Mouse (Mus musculus): ENCODE data around the gene Crtc3. TPM values are rescaled to one million over a fixed set of nuclear protein-coding genes. Genes with fewer than 3 reads are reported as not detected.
A peak's percentile ranks its signal among the peaks of the same experiment; 100 is the strongest.

The Crtc3 gene
- polyA plus RNA-seq, 1 experiment from 2014 or later: 7.9 TPM

- no peak overlapping the region for H3K4me2 ChIP-seq (ENCODE audit: low read length)
- H3K9ac ChIP-seq (ENCODE audit: low read length): no peak overlapping the region
- H3K36me3 ChIP-seq (ENCODE audit: control insufficient read depth, insufficient read depth, low read length): no peaks in the 10 kb centered on the region
- no peaks in the 10 kb centered on the region for H3K9me3 ChIP-seq (replicated peaks; ENCODE audit: control insufficient read depth, low read length)
- 93% methylated on average over 6 of the region's 6 CpGs for WGBS
- H3K4me3 ChIP-seq (ENCODE audit: low read depth, low read length): no peak overlapping the region
- H3K27me3 ChIP-seq (replicated peaks; ENCODE audit: control insufficient read depth, insufficient read depth, low read length): no peaks in the 10 kb centered on the region
- no peak overlapping the region for H3K27ac ChIP-seq (ENCODE audit: low read depth, low read length)
- no peak for DNase-seq (ENCODE audit: low spot score)
- ATAC-seq: no peak
- H3K4me1 ChIP-seq (ENCODE audit: control insufficient read depth, insufficient read depth, low read length): no peaks in the 10 kb centered on the region
These were observed 17.8 kb downstream of the Crtc3 start for GRCm38 (mm10) chr7:80670889-80671288.

- no peak overlapping the region for H3K27ac ChIP-seq (ENCODE audit: low read depth, low read length)
- H3K4me3 ChIP-seq (ENCODE audit: low read depth, low read length): no peak overlapping the region
- H3K9ac ChIP-seq (ENCODE audit: low read length): no peak overlapping the region
- H3K27me3 ChIP-seq (replicated peaks; ENCODE audit: control insufficient read depth, insufficient read depth, low read length): no peaks in the 10 kb centered on the region
- no peaks in the 10 kb centered on the region for H3K4me1 ChIP-seq (ENCODE audit: control insufficient read depth, insufficient read depth, low read length)
- DNase-seq (ENCODE audit: low spot score) (no peak), ATAC-seq (no peak)
- no peaks in the 10 kb centered on the region for H3K36me3 ChIP-seq (ENCODE audit: control insufficient read depth, insufficient read depth, low read length)
- no peak overlapping the region for H3K4me2 ChIP-seq (ENCODE audit: low read length)
- 84% methylated on average over 11 of the region's 11 CpGs for WGBS
- no peaks in the 10 kb centered on the region for H3K9me3 ChIP-seq (replicated peaks; ENCODE audit: control insufficient read depth, low read length)
These were observed 21.5 kb downstream of the Crtc3 start for GRCm38 (mm10) chr7:80667190-80667589.

GRCm38 (mm10) chr7:80666198-80666915 lies 22.3 kb downstream of the Crtc3 start:
- H3K4me2 ChIP-seq (ENCODE audit: low read length): no peak overlapping the region
- H3K9me3 ChIP-seq (replicated peaks; ENCODE audit: control insufficient read depth, low read length): no peaks in the 10 kb centered on the region
- WGBS: 83% methylated on average over 10 of the region's 10 CpGs
- H3K27me3 ChIP-seq (replicated peaks; ENCODE audit: control insufficient read depth, insufficient read depth, low read length): no peaks in the 10 kb centered on the region
- H3K4me3 ChIP-seq (ENCODE audit: low read depth, low read length): no peak overlapping the region
- no peak overlapping the region for H3K27ac ChIP-seq (ENCODE audit: low read depth, low read length)
- DNase-seq (ENCODE audit: low spot score) (no peak), ATAC-seq (no peak)
- H3K36me3 ChIP-seq (ENCODE audit: control insufficient read depth, insufficient read depth, low read length): no peaks in the 10 kb centered on the region
- H3K4me1 ChIP-seq (ENCODE audit: control insufficient read depth, insufficient read depth, low read length): no peaks in the 10 kb centered on the region; the same call in 1 of the 2 replicates
- H3K9ac ChIP-seq (ENCODE audit: low read length): no peak overlapping the region

GRCm38 (mm10) chr7:80661082-80661481 lies 27.6 kb downstream of the Crtc3 start:
- Histone ChIP-seq H3K4me1 (ENCODE audit: control insufficient read depth, insufficient read depth, low read length) (peaks cover 18% of the 10 kb centered on the region), H3K4me2 (ENCODE audit: low read length) (no peak overlapping the region), H3K27ac (ENCODE audit: low read depth, low read length) (peak overlapping the region; percentile 72), H3K27me3 (replicated peaks; ENCODE audit: control insufficient read depth, insufficient read depth, low read length) (no peaks in the 10 kb centered on the region), H3K36me3 (ENCODE audit: control insufficient read depth, insufficient read depth, low read length) (no peaks in the 10 kb centered on the region), H3K9ac (ENCODE audit: low read length) (no peak overlapping the region), H3K9me3 (replicated peaks; ENCODE audit: control insufficient read depth, low read length) (no peaks in the 10 kb centered on the region), H3K4me3 (ENCODE audit: low read depth, low read length) (no peak overlapping the region)
- DNase-seq (ENCODE audit: low spot score): no peak
- ATAC-seq: peak; percentile 62
- WGBS: 82% methylated on average over 4 of the region's 4 CpGs

GRCm38 (mm10) chr7:80660619-80661018 lies 28.1 kb downstream of the Crtc3 start:
- Histone ChIP-seq H3K9me3 (replicated peaks; ENCODE audit: control insufficient read depth, low read length) (no peaks in the 10 kb centered on the region), H3K36me3 (ENCODE audit: control insufficient read depth, insufficient read depth, low read length) (no peaks in the 10 kb centered on the region), H3K4me1 (ENCODE audit: control insufficient read depth, insufficient read depth, low read length) (peaks cover 22% of the 10 kb centered on the region), H3K27me3 (replicated peaks; ENCODE audit: control insufficient read depth, insufficient read depth, low read length) (no peaks in the 10 kb centered on the region), H3K27ac (ENCODE audit: low read depth, low read length) (peak overlapping the region; percentile 72), H3K4me2 (ENCODE audit: low read length) (no peak overlapping the region), H3K9ac (ENCODE audit: low read length) (no peak overlapping the region), H3K4me3 (ENCODE audit: low read depth, low read length) (no peak overlapping the region)
- ATAC-seq (peak; percentile 91), DNase-seq (ENCODE audit: low spot score) (peak; percentile 92)
- WGBS: 41% methylated on average over 4 of the region's 4 CpGs

- Histone ChIP-seq H3K4me2 (ENCODE audit: low read length) (no peak overlapping the region), H3K27ac (ENCODE audit: low read depth, low read length) (no peak overlapping the region), H3K4me3 (ENCODE audit: low read depth, low read length) (no peak overlapping the region), H3K9ac (ENCODE audit: low read length) (no peak overlapping the region), H3K4me1 (ENCODE audit: control insufficient read depth, insufficient read depth, low read length) (peaks cover 36% of the 10 kb centered on the region), H3K36me3 (ENCODE audit: control insufficient read depth, insufficient read depth, low read length) (no peaks in the 10 kb centered on the region), H3K9me3 (replicated peaks; ENCODE audit: control insufficient read depth, low read length) (no peaks in the 10 kb centered on the region), H3K27me3 (replicated peaks; ENCODE audit: control insufficient read depth, insufficient read depth, low read length) (no peaks in the 10 kb centered on the region)
- DNase-seq (ENCODE audit: low spot score) (peak; percentile 41), ATAC-seq (no peak)
- 65% methylated on average over 8 of the region's 8 CpGs for WGBS
These were observed 30.8 kb downstream of the Crtc3 start for GRCm38 (mm10) chr7:80657896-80658295.

- peak; percentile 42; the same call in 1 of the 2 replicates for ATAC-seq
These were observed 33.2 kb downstream of the Crtc3 start for GRCm38 (mm10) chr7:80655350-80656013.

GRCm38 (mm10) chr7:80654926-80655325 lies 33.8 kb downstream of the Crtc3 start:
- peaks cover 35% of the 10 kb centered on the region for H3K4me1 ChIP-seq (ENCODE audit: control insufficient read depth, insufficient read depth, low read length)
- WGBS: 75% methylated on average over 5 of the region's 5 CpGs
- peak overlapping the region; percentile 57 for H3K27ac ChIP-seq (ENCODE audit: low read depth, low read length)
- H3K4me2 ChIP-seq (ENCODE audit: low read length): no peak overlapping the region
- H3K36me3 ChIP-seq (ENCODE audit: control insufficient read depth, insufficient read depth, low read length): no peaks in the 10 kb centered on the region
- no peaks in the 10 kb centered on the region for H3K9me3 ChIP-seq (replicated peaks; ENCODE audit: control insufficient read depth, low read length)
- H3K9ac ChIP-seq (ENCODE audit: low read length): no peak overlapping the region
- no peak for DNase-seq (ENCODE audit: low spot score)
- 0 out of 2 replicates have a peak, but pooled peaks have one; percentile 14 for ATAC-seq
- no peaks in the 10 kb centered on the region for H3K27me3 ChIP-seq (replicated peaks; ENCODE audit: control insufficient read depth, insufficient read depth, low read length)
- no peak overlapping the region for H3K4me3 ChIP-seq (ENCODE audit: low read depth, low read length)

More at GRCm38 (mm10) chr7:80655350-80656013, 33.2 kb downstream of the Crtc3 start:
- H3K9me3 ChIP-seq (replicated peaks; ENCODE audit: control insufficient read depth, low read length): no peaks in the 10 kb centered on the region
- peaks cover 35% of the 10 kb centered on the region for H3K4me1 ChIP-seq (ENCODE audit: control insufficient read depth, insufficient read depth, low read length)
- 66% methylated on average over 6 of the region's 6 CpGs for WGBS
- no peak overlapping the region for H3K4me3 ChIP-seq (ENCODE audit: low read depth, low read length)
- peak; percentile 76 for DNase-seq (ENCODE audit: low spot score)
- no peak overlapping the region for H3K4me2 ChIP-seq (ENCODE audit: low read length)
- peak overlapping the region; percentile 32; the same call in 1 of the 2 replicates for H3K9ac ChIP-seq (ENCODE audit: low read length)
- no peaks in the 10 kb centered on the region for H3K27me3 ChIP-seq (replicated peaks; ENCODE audit: control insufficient read depth, insufficient read depth, low read length)
- H3K27ac ChIP-seq (ENCODE audit: low read depth, low read length): peak overlapping the region; percentile 65; the same call in 1 of the 2 replicates
- H3K36me3 ChIP-seq (ENCODE audit: control insufficient read depth, insufficient read depth, low read length): no peaks in the 10 kb centered on the region

- no peak overlapping the region for H3K27ac ChIP-seq (ENCODE audit: low read depth, low read length)
- no peak overlapping the region for H3K4me2 ChIP-seq (ENCODE audit: low read length)
- H3K27me3 ChIP-seq (replicated peaks; ENCODE audit: control insufficient read depth, insufficient read depth, low read length): no peaks in the 10 kb centered on the region
- no peaks in the 10 kb centered on the region for H3K36me3 ChIP-seq (ENCODE audit: control insufficient read depth, insufficient read depth, low read length)
- H3K4me1 ChIP-seq (ENCODE audit: control insufficient read depth, insufficient read depth, low read length): peaks cover 35% of the 10 kb centered on the region
- no peaks in the 10 kb centered on the region for H3K9me3 ChIP-seq (replicated peaks; ENCODE audit: control insufficient read depth, low read length)
- WGBS: 90% methylated on average over 7 of the region's 7 CpGs
- DNase-seq (ENCODE audit: low spot score) (no peak), ATAC-seq (no peak)
- no peak overlapping the region for H3K4me3 ChIP-seq (ENCODE audit: low read depth, low read length)
- no peak overlapping the region for H3K9ac ChIP-seq (ENCODE audit: low read length)
These were observed 34.3 kb downstream of the Crtc3 start for GRCm38 (mm10) chr7:80654393-80654792.

Data from forebrain, embryonic 14.5 days (tissue).